26 mouse cellular contexts compared by ENCODE assay signal in the genomic region with DNA sequence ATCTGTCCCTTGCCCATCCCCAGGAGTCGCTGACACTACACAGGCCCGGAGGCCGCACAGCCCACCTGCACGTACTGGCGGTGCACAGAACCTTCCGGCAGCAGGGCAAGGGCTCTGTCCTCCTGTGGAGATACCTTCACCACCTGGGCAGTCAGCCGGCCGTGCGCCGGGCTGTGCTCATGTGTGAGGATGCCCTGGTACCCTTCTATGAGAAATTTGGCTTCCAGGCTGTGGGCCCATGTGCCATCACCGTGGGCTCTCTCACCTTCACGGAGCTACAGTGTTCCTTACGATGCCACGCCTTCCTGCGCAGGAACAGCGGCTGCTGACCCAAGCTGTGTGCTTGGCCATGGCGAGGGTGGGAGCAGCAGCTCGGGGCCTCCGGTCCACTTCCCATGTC. TPM values are rescaled to one million over a fixed set of nuclear protein-coding genes. Genes with fewer than 3 reads are reported as not detected.
A peak's percentile ranks its signal among the peaks of the same experiment; 100 is the strongest.
DNase-seq lines count a peak whose midpoint lies in the region; ATAC-seq lines count a peak whose summit lies in the region.
"Had no signal": no experiment of that assay in that cellular context is flagged by ENCODE, and none has a peak within 500 bp of the region (broad histone marks: within the 10 kb centered on the region; RNA-seq: fewer than 3 reads in every experiment).

No protein-coding gene starts in this region.

- DNase-seq in heart, adult 11 months = peak; percentile 91
- DNase-seq in heart, postnatal 25 days (ENCODE audit: low spot score) = no peak
- DNase-seq in midbrain, embryonic 10.5 days (ENCODE audit: low spot score) = no peak
- DNase-seq in midbrain, embryonic 11.5 days (ENCODE audit: low spot score, missing footprints) = no peak
- DNase-seq in cerebellum, postnatal 36 days = no peak
- DNase-seq: adrenal gland, adult 8-10 months; adrenal gland, postnatal 14 days; adrenal gland, postnatal 36 days; cerebellum, adult 11-12 months; cerebellum, adult 2 months; cerebellum, adult 9-10 months; cerebellum, postnatal 25 days; embryo, embryonic 11 days had no signal

- no peaks in the 10 kb centered on the region for H3K36me3 ChIP-seq in midbrain, embryonic 10.5 days
- H3K36me3 ChIP-seq in midbrain, embryonic 11.5 days (ENCODE audit: control insufficient read depth, insufficient read depth, low read length) = no peaks in the 10 kb centered on the region

- H3K27ac ChIP-seq in midbrain, embryonic 10.5 days (replicated peaks) = peak overlapping the region; percentile 13; the same call in 1 of the 2 replicates
- H3K27ac ChIP-seq in midbrain, embryonic 11.5 days (ENCODE audit: low read depth, low read length) = no peak overlapping the region
- H3K27ac ChIP-seq: embryonic facial prominence, embryonic 13.5 days; embryonic facial prominence, embryonic 15.5 days; forebrain, embryonic 13.5 days had no signal

- no peak overlapping the region for H3K9ac ChIP-seq in midbrain, embryonic 11.5 days (ENCODE audit: low read length)
- H3K9ac ChIP-seq: embryonic facial prominence, embryonic 13.5 days; embryonic facial prominence, embryonic 15.5 days; forebrain, embryonic 13.5 days had no signal

- H3K9me3 ChIP-seq in midbrain, embryonic 10.5 days (replicated peaks) = no peaks in the 10 kb centered on the region
- no peaks in the 10 kb centered on the region for H3K9me3 ChIP-seq in midbrain, embryonic 11.5 days (ENCODE audit: control insufficient read depth, low read length)
- H3K9me3 ChIP-seq: embryonic facial prominence, embryonic 13.5 days; embryonic facial prominence, embryonic 15.5 days; forebrain, embryonic 13.5 days; G1E had no signal

- ATAC-seq in midbrain, embryonic 11.5 days (ENCODE audit: low FRiP score) = no peak
- ATAC-seq: activated CD4-positive, CD25-positive, alpha-beta regulatory T cell, adult 4 months; forebrain, embryonic 13.5 days; forebrain, embryonic 16.5 days; Patski had no signal

- 87% methylated on average over 19 of the region's 19 CpGs for WGBS in midbrain, embryonic 10.5 days
- 87% methylated on average over 19 of the region's 19 CpGs for WGBS in midbrain, embryonic 11.5 days

- no peak overlapping the region for H3K4me2 ChIP-seq in midbrain, embryonic 11.5 days
- H3K4me2 ChIP-seq: embryonic facial prominence, embryonic 13.5 days; embryonic facial prominence, embryonic 15.5 days; forebrain, embryonic 13.5 days had no signal

- intact Hi-C loops in heart, postnatal 25 days (cut with DNase I) = no loop called here

- H3K4me3 ChIP-seq in midbrain, embryonic 10.5 days = no peak overlapping the region
- no peak overlapping the region for H3K4me3 ChIP-seq in midbrain, embryonic 11.5 days (ENCODE audit: low read depth, low read length)
- H3K4me3 ChIP-seq: embryonic facial prominence, embryonic 13.5 days; embryonic facial prominence, embryonic 15.5 days; erythroblast, embryonic 14.5 days; forebrain, embryonic 13.5 days had no signal

- no peaks in the 10 kb centered on the region; the same call in 1 of the 2 replicates for H3K27me3 ChIP-seq in midbrain, embryonic 10.5 days (ENCODE audit: low read depth, poor library complexity, severe bottlenecking)
- no peaks in the 10 kb centered on the region for H3K27me3 ChIP-seq in midbrain, embryonic 11.5 days (ENCODE audit: control insufficient read depth, insufficient read depth, low read length)
- H3K27me3 ChIP-seq: embryonic facial prominence, embryonic 13.5 days; embryonic facial prominence, embryonic 15.5 days; forebrain, embryonic 13.5 days; Patski had no signal

- peaks cover 11% of the 10 kb centered on the region; the same call in 1 of the 2 replicates for H3K4me1 ChIP-seq in midbrain, embryonic 10.5 days
- no peaks in the 10 kb centered on the region; the same call in 1 of the 2 replicates for H3K4me1 ChIP-seq in midbrain, embryonic 11.5 days (ENCODE audit: control insufficient read depth, insufficient read depth, low read length)

RNA-seq across cellular contexts. Expression of a gene that starts 10.5 kb away (rescaled TPM):
- not detected for total RNA-seq in heart, postnatal 25 days (2021)
- polyA plus RNA-seq in midbrain, embryonic 10.5 days (2016; fragmentation: Nextera tagmentation; extraction: Ambion mirVana) = not detected in 2 replicates
- polyA plus RNA-seq in midbrain, embryonic 11.5 days (2014; fragmentation: Nextera tagmentation; extraction: Ambion mirVana) = not detected in 2 replicates
- total RNA-seq: adrenal gland, adult 18-20 months; adrenal gland, adult 8-10 months; adrenal gland, postnatal 14 days; adrenal gland, postnatal 36 days; common myeloid progenitor, adult 5-6 weeks; G1E had no signal
- polyA plus RNA-seq: activated CD4-positive, CD25-positive, alpha-beta regulatory T cell, adult 4 months; C2C12; embryonic facial prominence, embryonic 11.5 days; embryonic facial prominence, embryonic 13.5 days; embryonic facial prominence, embryonic 15.5 days; erythroblast, embryonic 14.5 days; forebrain, embryonic 11.5 days; forebrain, embryonic 16.5 days; G1E; Patski had no signal

RNA-seq across cellular contexts. Expression of a gene that starts 15.5 kb away (rescaled TPM):
- total RNA-seq in heart, postnatal 25 days (2021) = 10 to 100 TPM; 31.4 to 37.1 TPM
- polyA plus RNA-seq in midbrain, embryonic 10.5 days (2016; fragmentation: Nextera tagmentation; extraction: Ambion mirVana) = 8.3 and 8.7 TPM in 2 replicates
- polyA plus RNA-seq in midbrain, embryonic 11.5 days (2014; fragmentation: Nextera tagmentation; extraction: Ambion mirVana) = 13.6 and 18.7 TPM in 2 replicates

RNA-seq across cellular contexts. Expression of a gene that starts 30.1 kb away (rescaled TPM):
- 10 to 100 TPM; 10.6 to 12.8 TPM for total RNA-seq in heart, postnatal 25 days (2021)
- polyA plus RNA-seq in midbrain, embryonic 10.5 days (2016; fragmentation: Nextera tagmentation; extraction: Ambion mirVana) = 2.5 and 3.3 TPM in 2 replicates
- polyA plus RNA-seq in midbrain, embryonic 11.5 days (2014; fragmentation: Nextera tagmentation; extraction: Ambion mirVana) = 1.2 and 1.3 TPM in 2 replicates

RNA-seq across cellular contexts. Expression of a gene that starts 56.6 kb away (rescaled TPM):
- total RNA-seq in heart, postnatal 25 days (2021) = 1 to 10 TPM; 1.0 to 1.6 TPM
- polyA plus RNA-seq in midbrain, embryonic 10.5 days (2016; fragmentation: Nextera tagmentation; extraction: Ambion mirVana) = 0.65 and 0.77 TPM in 2 replicates
- polyA plus RNA-seq in midbrain, embryonic 11.5 days (2014; fragmentation: Nextera tagmentation; extraction: Ambion mirVana) = 0.22 and 1.0 TPM in 2 replicates
- total RNA-seq: common myeloid progenitor, adult 5-6 weeks had no signal
- polyA plus RNA-seq: activated CD4-positive, CD25-positive, alpha-beta regulatory T cell, adult 4 months; erythroblast, embryonic 14.5 days had no signal

RNA-seq across cellular contexts. Expression of a gene that starts 57.3 kb away (rescaled TPM):
- 10 to 100 TPM; 34.8 to 49.8 TPM for total RNA-seq in heart, postnatal 25 days (2021)
- polyA plus RNA-seq in midbrain, embryonic 10.5 days (2016; fragmentation: Nextera tagmentation; extraction: Ambion mirVana) = 2.5 and 2.8 TPM in 2 replicates
- polyA plus RNA-seq in midbrain, embryonic 11.5 days (2014; fragmentation: Nextera tagmentation; extraction: Ambion mirVana) = 1.7 and 2.1 TPM in 2 replicates
- total RNA-seq: common myeloid progenitor, adult 5-6 weeks; G1E had no signal
- polyA plus RNA-seq: activated CD4-positive, CD25-positive, alpha-beta regulatory T cell, adult 4 months had no signal
